Mouse (Mus musculus): ENCODE results near the gene 1700056E22Rik.
A peak's percentile ranks its signal among the peaks of the same experiment; 100 is the strongest.

1700056E22Rik gene

GRCm38 (mm10) chr1:184051286-184051685, 17.2 kb upstream of the 1700056E22Rik start:
- DNase-seq (ENCODE audit: low read depth), result no peak

GRCm38 (mm10) chr1:184048675-184049418, 14.7 kb upstream of the 1700056E22Rik start:
- DNase-seq (ENCODE audit: low read depth), result peak; percentile 67

GRCm38 (mm10) chr1:184047818-184048217, 13.7 kb upstream of the 1700056E22Rik start:
- DNase-seq (ENCODE audit: low read depth), result peak; percentile 37

- no peak for DNase-seq (ENCODE audit: low read depth)
Observed at GRCm38 (mm10) chr1:184046070-184046677, 12.1 kb upstream of the 1700056E22Rik start.

DNA sequence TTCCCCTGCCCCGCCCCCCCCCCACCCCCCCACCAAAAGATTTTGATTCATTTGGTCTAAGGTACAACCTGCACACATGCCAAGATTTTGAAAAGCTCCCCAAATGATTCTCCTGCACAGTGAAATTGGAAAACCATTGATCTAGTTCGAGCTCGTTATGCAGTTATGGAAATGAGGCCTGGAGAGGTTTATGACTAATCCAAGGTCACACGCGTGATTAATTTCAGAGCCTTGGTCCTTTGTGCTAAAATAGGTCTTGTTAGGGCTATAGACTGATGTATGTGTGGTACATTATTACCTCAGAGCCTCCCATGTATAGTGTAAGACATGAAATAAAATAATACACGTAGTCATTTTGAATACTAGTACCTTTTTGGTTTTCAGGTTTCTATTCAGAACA, 9.3 kb upstream of the 1700056E22Rik start:
- no peak for DNase-seq (ENCODE audit: low read depth)

GRCm38 (mm10) chr1:184042745-184043144, 8.6 kb upstream of the 1700056E22Rik start:
- no peak for DNase-seq (ENCODE audit: low read depth)

GRCm38 (mm10) chr1:184041778-184042573, 7.9 kb upstream of the 1700056E22Rik start:
- no peak for DNase-seq (ENCODE audit: low read depth)

DNA sequence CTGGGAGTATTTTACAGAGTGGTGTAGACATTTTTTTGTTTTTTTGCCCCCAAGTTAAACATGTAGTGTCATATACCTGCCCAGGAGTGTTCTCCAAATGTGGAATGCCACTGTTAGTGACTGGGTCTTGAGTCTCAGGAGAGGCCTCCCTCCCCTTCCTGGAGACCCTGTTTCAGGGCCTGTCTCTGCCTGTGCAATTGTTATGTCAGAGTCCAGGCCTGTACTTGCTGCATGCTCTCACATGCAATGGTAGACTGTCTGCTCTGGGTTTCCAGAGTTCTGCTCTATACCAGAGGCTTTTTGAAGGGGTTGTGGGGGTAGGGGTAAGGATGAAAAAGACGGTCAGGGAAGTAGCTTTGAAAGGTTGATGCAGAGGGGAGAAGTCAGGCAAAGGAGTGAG, 6.8 kb upstream of the 1700056E22Rik start:
- no peak for DNase-seq (ENCODE audit: low read depth)

- DNase-seq (ENCODE audit: low read depth), result no peak
Observed at GRCm38 (mm10) chr1:184040181-184040580, 6.1 kb upstream of the 1700056E22Rik start.

DNA sequence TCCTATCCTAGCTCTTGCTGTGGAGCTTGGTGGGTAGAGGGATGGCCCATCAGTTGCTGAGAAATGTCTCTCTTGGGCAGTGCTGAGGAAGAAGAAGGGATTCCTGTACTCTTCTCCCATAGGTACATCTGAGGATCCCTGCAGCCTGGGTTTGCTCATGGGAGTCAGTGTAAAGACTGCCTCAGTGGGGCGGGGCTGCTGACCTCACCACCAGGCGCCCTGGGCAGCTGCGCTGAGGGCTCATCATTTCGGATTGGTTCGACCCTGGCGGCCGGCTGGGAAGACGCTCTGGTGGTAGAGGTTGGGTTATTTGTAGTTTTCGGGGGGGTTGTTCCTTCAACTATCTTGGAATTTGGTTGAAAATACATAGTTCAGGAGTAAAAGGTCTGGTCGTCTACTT, 5.2 kb upstream of the 1700056E22Rik start:
- DNase-seq (ENCODE audit: low read depth), result no peak

- DNase-seq (ENCODE audit: low read depth), result no peak
Observed at GRCm38 (mm10) chr1:184037802-184038201, 3.7 kb upstream of the 1700056E22Rik start.

- no peak for DNase-seq (ENCODE audit: low read depth)
Observed at GRCm38 (mm10) chr1:184035346-184035903, 1.3 kb upstream of the 1700056E22Rik start.

GRCm38 (mm10) chr1:184034741-184035181, 660 bp upstream of the 1700056E22Rik start:
- peak; percentile 49 for DNase-seq (ENCODE audit: low read depth)

DNA sequence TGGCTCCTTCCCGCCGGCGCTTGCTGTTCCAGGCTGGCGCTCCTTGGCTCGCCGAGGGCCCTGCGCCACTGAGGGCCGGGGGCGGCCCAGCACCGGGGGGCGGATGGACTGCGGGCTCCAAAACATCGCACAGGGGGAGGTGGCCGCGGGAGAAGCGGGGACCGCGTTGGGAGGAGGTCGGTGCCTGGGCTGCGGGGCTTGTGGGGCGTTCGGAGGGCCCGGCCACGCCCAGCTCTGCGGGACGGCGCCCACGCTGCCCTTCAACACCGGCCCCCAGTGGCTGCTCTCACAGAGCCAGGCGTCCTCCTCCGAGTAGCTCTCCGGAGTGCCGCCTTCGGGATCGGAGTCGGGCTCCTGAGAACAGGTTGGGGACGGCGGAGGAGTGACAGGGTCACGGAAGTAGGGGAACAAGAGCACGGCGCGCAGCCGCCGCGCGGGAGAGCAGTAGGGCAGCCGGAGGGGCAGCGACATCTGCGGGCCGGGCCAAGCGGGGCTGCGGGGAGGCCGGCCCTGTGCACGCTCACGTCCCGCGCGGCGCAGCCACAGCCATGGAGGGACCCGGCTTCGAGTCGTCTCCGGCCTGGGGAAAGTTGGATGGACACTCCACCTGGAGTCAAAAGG, 601 bp downstream of the 1700056E22Rik start:
- DNase-seq (ENCODE audit: low read depth), result no peak

DNA sequence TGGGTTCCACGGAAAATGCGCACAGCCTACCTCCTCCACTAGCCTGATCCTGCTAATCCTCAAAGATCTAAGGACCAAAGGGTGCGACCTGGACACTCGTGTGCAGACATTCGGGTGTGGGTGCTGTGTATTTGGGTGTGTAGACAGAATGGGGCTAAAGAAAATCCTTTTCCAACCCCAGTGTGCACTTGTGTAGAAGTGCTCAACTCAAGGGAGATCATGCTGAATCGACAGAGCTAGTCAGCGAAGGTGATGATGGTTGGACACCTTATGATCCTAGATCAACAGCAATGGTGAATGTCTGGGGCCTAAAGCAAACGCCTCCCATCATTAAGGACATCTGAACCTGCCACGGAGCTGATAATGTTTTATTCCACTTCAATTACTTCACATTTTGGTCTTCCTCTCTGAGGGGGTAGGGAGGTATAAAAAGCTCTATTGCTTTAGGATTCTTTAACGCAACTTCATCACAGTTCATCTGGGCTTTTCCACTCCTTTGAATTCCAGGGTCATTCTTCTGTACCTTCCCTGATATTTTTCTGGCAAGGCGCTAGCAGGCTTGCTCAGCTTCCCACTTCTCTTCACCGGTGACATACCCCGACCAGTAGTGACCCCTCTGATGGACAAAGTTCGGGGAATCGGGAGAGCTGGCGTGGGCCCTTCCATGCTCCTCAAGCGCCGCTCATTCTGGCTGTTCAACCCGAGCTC, 1.3 kb downstream of the 1700056E22Rik start:
- DNase-seq (ENCODE audit: low read depth), result no peak

- no peak for DNase-seq (ENCODE audit: low read depth)
Observed at GRCm38 (mm10) chr1:184030070-184030802, 3.9 kb downstream of the 1700056E22Rik start.

DNA sequence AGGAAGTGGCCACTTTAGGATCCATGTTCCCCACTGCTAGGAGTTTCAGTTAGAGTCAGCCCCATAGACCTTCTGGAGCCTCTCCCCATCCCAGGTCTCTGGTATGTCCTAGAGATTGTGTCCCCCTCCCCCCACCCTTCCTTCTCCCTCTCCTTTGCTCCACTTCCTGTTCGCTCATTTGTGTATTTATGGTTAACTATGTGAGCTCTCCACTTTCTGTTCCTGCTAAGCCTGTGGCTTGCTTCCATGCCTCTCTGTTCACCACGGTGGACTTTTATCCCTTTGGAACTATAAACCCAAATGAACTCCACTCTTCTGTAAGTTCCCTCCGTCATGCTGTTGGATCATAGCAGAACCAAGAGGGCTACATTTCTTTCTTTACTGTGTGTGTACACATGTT, 7.1 kb downstream of the 1700056E22Rik start:
- DNase-seq (ENCODE audit: low read depth), result no peak

DNA sequence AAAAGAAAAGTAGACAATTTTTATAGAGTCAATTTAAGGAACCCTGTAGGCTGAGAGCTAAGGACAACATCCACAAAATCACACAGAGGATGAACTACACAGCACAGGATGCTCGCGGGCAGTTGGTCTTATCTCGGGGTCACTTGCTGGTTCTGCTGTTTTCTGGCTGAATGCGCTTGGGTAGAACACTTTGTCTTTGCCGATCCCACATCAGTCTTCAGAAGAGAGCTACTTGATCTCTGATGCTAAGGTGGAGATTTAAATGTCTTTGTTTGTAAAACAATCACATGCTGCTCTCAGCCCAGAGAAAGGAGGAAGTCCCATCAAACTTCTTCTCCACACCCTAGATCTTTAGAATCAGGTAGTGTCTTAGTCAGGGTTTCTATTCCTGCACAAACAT, 9.0 kb downstream of the 1700056E22Rik start:
- no peak for DNase-seq (ENCODE audit: low read depth)

DNA sequence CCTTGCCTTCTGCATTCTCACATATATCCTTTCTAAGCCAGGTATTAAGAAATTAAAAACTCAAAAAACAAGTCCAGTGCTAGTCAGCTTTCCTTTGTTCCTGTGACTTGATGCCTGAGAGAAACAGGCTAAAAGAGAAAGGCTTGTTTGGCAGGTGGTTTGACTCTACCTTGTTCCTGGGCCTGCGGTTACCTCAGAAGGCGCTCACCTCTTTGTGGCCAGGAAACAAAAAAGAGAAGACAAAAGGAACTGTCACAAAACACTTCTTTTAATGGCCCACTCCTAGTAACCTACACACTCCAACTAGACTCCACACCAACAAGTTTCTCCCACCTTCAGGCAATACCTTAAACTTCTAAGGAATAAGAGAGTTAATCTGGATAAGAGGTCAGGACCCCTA, 9.5 kb downstream of the 1700056E22Rik start:
- DNase-seq (ENCODE audit: low read depth), result no peak

DNA sequence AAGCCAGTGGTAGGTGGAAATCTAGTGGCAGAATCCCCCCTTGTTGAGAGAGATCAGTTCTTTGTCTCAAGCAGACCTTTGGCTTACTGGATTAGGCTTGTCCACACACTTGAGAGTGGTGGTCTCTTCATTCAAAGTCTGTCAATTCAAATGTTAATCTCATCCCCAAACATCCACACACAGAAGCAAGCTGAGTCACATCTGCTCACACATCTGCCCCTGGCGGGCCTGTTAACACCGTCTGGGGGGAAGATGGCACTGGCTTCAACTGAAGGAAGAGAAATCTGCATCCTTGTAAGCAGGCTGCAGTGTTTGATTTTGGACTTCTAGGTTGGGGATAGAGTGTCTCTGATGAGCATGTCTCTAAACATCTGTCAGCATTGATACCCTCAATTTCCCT, 10.1 kb downstream of the 1700056E22Rik start:
- DNase-seq (ENCODE audit: low read depth), result no peak

- no peak for DNase-seq (ENCODE audit: low read depth)
Observed at GRCm38 (mm10) chr1:184019722-184020107, 14.4 kb downstream of the 1700056E22Rik start.
